Mouse (Mus musculus) kidney, postnatal 0 days (tissue): ENCODE measurements around the gene Cebpg. TPM values are rescaled to one million over a fixed set of nuclear protein-coding genes. Genes with fewer than 3 reads are reported as not detected.

Source experiments
- ATAC-seq: fragments of 200-750 bp; cut with Nextera tagmentation; replicated peaks from 2 replicates; pipeline ENCODE4 v1.8.0; 2017; ENCODE audit warnings: low read depth, moderate number of reproducible peaks, moderate TSS enrichment, moderate library complexity; ENCODE audit not compliant: low FRiP score
- DNase-seq: peaks from one replicate; pipeline ENCODE4 v3.0.0-alpha.2; 2016; ENCODE audit warnings: low spot score
- H3K27ac ChIP-seq: fragments of 300-500 bp; sonication (generic); 2 replicates; pipeline ENCODE4 v1.5.1; 2014; ENCODE audit warnings: mild to moderate bottlenecking
- H3K27me3 ChIP-seq: fragments of 300-500 bp; sonication (generic); 2 replicates; pipeline ENCODE4 v1.6.1; 2014; ENCODE audit warnings: low read length, mixed read lengths; ENCODE audit not compliant: insufficient read depth
- H3K36me3 ChIP-seq: fragments of 300-500 bp; sonication (generic); 2 replicates; pipeline ENCODE4 v1.6.1; 2014; ENCODE audit warnings: low read length, mixed read lengths; ENCODE audit not compliant: insufficient read depth
- H3K4me1 ChIP-seq: fragments of 300-500 bp; sonication (generic); replicated peaks from 2 replicates; pipeline ENCODE4 v1.6.1; 2014; ENCODE audit warnings: antibody characterized with exemption, low read length, mixed read lengths; ENCODE audit not compliant: insufficient read depth
- H3K4me2 ChIP-seq: fragments of 300-500 bp; sonication (generic); 2 replicates; pipeline ENCODE4 v1.6.1; 2014; ENCODE audit warnings: mild to moderate bottlenecking, low read length, moderate library complexity, mixed read lengths
- H3K4me3 ChIP-seq: fragments of 300-500 bp; sonication (generic); replicated peaks from 2 replicates; pipeline ENCODE4 v1.5.1; 2014; ENCODE audit warnings: low read depth, low read length
- H3K9ac ChIP-seq: fragments of 300-500 bp; sonication (generic); 2 replicates; pipeline ENCODE4 v1.6.1; 2014; ENCODE audit warnings: low read depth, low read length
- H3K9me3 ChIP-seq: fragments of 300-500 bp; sonication (generic); replicated peaks from 2 replicates; pipeline ENCODE4 v1.6.1; 2016; ENCODE audit warnings: low read length, inconsistent platforms, mixed read lengths
- CTCF ChIP-seq: IDR thresholded peaks from 2 replicates; pipeline ENCODE4 v1.5.1; 2016; ENCODE audit warnings: antibody characterized with exemption, low read depth, mild to moderate bottlenecking, moderate library complexity
- WGBS: fragments of 180-500 bp; shearing (Covaris S2); extraction: QIAGEN DNeasy Blood & Tissue Kit; methylation state at CpG from one replicate; pipeline ENCODE4 v1.1.7; 2014; 5-methylcytosine and 5-hydroxymethylcytosine counted together
- polyA plus RNA-seq: library from polyadenylated mRNA; unstranded; fragments of >200 nt; fragmentation: Nextera tagmentation; extraction: Ambion mirVana; gene quantifications from 2 replicates; pipeline ENCODE4 v1.2.1, GENCODE M21; 2015

Gene Cebpg
- polyA plus RNA-seq, 1 experiment from 2014 or later, result 30.8 TPM

GRCm38 (mm10) chr7:35043266-35043817, 13.0 kb downstream of the Cebpg start:
- no peak for ATAC-seq

GRCm38 (mm10) chr7:35042759-35043217, 13.6 kb downstream of the Cebpg start:
- Histone ChIP-seq H3K9ac (no peak overlapping the region), H3K27ac (no peak overlapping the region), H3K4me2 (no peak overlapping the region), H3K27me3 (no peaks in the 10 kb centered on the region), H3K4me1 (no peaks in the 10 kb centered on the region), H3K4me3 (no peak overlapping the region), H3K36me3 (peaks cover 27% of the 10 kb centered on the region), H3K9me3 (no peaks in the 10 kb centered on the region)
- ATAC-seq (no peak), DNase-seq (no peak)
- no peak for TF ChIP-seq CTCF
- WGBS, result 87% methylated on average over 5 of the region's 5 CpGs

More at GRCm38 (mm10) chr7:35043266-35043817, 13.0 kb downstream of the Cebpg start:
- H3K9ac ChIP-seq, result no peak overlapping the region
- H3K4me1 ChIP-seq, result no peaks in the 10 kb centered on the region
- H3K27me3 ChIP-seq, result no peaks in the 10 kb centered on the region
- peaks cover 27% of the 10 kb centered on the region for H3K36me3 ChIP-seq
- H3K4me2 ChIP-seq, result no peak overlapping the region
- H3K9me3 ChIP-seq, result no peaks in the 10 kb centered on the region
- TF ChIP-seq CTCF, result no peak
- WGBS, result 93% methylated on average over 10 of the region's 10 CpGs
- no peak overlapping the region for H3K27ac ChIP-seq
- H3K4me3 ChIP-seq, result no peak overlapping the region
- DNase-seq, result no peak

- no peak for ATAC-seq
- H3K36me3 ChIP-seq, result peaks cover 24% of the 10 kb centered on the region
- DNase-seq, result no peak
- H3K9ac ChIP-seq, result no peak overlapping the region
- H3K27ac ChIP-seq, result no peak overlapping the region
- no peaks in the 10 kb centered on the region for H3K4me1 ChIP-seq
- TF ChIP-seq CTCF, result no peak
- H3K27me3 ChIP-seq, result no peaks in the 10 kb centered on the region
- no peak overlapping the region for H3K4me3 ChIP-seq
- H3K4me2 ChIP-seq, result no peak overlapping the region
- no peaks in the 10 kb centered on the region for H3K9me3 ChIP-seq
Observed at GRCm38 (mm10) chr7:35042209-35042554, 14.2 kb downstream of the Cebpg start.

DNA sequence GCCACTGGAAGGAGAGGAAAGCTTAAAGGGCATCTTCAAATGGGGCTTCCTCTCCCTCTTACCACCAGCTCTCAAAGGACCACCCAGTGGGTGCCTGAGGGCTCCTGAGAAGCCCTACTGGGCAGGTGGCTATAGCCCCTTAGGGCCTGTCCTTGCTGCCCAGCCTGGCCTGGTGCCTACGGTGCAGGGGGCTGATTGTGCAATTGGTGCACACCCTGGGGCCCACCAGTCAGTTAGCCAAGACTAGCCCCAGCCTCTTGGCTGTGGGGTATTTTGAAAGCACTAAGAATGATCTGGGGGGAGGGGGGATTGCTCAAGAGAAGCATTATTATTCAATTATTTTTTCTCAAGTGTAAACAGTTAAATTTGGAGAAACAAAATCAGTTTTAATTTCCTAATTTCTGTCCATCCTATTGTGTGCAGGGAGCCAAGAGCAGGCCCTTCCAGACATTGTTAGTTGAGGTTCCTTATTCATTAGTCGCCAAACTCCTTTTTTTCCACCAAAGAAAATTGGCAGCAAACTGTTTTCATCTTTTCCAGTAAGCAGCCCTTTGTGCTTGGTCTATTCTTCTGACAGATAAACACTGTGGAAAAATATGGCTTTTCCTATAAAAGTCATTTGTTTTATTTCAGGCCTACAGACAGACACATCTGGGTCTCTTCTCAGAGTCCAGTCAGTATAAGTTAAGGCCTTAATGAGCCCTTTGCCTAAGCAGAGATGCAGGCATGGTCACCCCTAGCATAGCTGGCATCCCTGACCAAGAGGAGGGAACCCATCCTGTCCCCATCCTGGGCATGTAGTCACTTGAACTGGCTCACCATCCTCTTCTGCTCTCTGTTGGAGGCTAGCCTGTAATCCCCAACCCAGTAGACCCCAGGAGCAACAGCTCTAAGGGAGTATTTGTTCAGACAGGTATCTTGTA, 14.8 kb downstream of the Cebpg start:
- Histone ChIP-seq H3K4me2 (no peak overlapping the region), H3K27ac (no peak overlapping the region), H3K9me3 (no peaks in the 10 kb centered on the region), H3K9ac (no peak overlapping the region), H3K4me3 (no peak overlapping the region), H3K27me3 (no peaks in the 10 kb centered on the region), H3K36me3 (peaks cover 29% of the 10 kb centered on the region), H3K4me1 (no peaks in the 10 kb centered on the region)
- DNase-seq (peak; percentile 12), ATAC-seq (no peak)
- WGBS, result 71% methylated on average over 2 of the region's 2 CpGs
- no peak for TF ChIP-seq CTCF

DNA sequence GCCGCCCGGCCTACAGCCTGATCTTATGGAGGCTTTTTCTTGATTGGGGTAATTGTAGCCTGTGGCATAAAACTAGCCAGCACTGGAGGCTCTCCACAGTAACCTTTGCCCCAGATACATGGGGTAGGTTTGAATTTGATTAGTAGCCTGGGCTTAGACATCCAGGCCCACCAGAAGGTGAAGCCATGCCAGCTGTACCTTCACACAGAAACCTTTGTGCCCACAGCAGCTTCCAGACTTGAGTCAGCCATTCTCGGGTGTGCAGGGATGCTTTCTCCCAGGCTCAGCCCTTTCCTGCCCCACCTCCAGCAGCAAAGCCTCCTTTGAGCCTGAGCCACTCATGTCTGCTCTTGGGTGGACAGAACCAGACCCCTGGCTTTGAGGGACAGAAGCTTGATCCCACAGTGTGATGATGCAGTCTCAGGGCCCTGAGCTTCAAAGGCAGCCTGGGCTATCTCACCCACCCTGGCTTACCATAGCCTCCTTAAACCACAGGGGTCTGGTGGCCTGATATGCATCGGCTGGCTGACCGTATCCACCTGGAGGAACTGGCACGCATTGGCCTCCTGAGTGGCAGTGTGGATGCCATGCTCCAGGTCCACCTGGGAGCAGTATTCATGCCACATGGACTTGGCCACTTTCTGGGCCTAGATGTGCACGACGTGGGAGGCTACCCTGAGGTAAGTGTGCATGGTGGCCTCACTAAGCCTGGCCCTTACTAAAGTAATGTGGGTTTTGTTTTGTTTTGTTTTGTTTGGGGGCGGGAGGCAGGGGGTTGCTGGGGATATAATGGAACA, 16.0 kb downstream of the Cebpg start:
- H3K27me3 ChIP-seq, result no peaks in the 10 kb centered on the region
- 93% methylated on average over 9 of the region's 9 CpGs for WGBS
- no peak overlapping the region for H3K4me3 ChIP-seq
- H3K27ac ChIP-seq, result no peak overlapping the region
- H3K9me3 ChIP-seq, result no peaks in the 10 kb centered on the region
- H3K4me2 ChIP-seq, result no peak overlapping the region
- no peak overlapping the region for H3K9ac ChIP-seq
- no peak for TF ChIP-seq CTCF
- ATAC-seq (no peak), DNase-seq (no peak)
- peaks cover 26% of the 10 kb centered on the region for H3K36me3 ChIP-seq
- no peaks in the 10 kb centered on the region; the same call in 1 of the 2 replicates for H3K4me1 ChIP-seq

DNA sequence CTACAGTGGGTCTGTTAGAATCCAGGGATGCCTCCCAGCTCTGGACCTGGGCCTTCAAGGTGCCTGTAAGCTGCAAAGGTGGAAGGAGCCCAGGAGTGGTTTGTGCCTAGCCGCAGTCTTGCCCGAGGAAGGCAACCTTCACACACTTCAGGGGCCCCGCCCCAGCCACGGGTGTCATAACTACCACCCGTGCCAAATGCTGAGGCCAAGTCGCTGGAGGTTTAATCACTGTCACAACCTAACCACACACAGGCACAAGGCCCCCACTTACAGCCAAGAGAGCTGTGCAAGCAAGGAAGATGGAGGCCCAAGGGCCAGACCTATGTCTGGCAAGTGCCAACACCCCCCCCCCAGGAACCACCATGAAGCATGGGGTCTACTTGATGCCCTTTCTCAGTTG, 19.0 kb downstream of the Cebpg start:
- Histone ChIP-seq H3K9me3 (no peaks in the 10 kb centered on the region), H3K36me3 (peaks cover 18% of the 10 kb centered on the region; the same call in 1 of the 2 replicates), H3K4me1 (no peaks in the 10 kb centered on the region; the same call in 1 of the 2 replicates), H3K4me2 (no peak overlapping the region), H3K4me3 (no peak overlapping the region), H3K27ac (no peak overlapping the region), H3K27me3 (no peaks in the 10 kb centered on the region), H3K9ac (no peak overlapping the region)
- 71% methylated on average over 6 of the region's 6 CpGs for WGBS
- no peak for ATAC-seq
- no peak for TF ChIP-seq CTCF
- no peak for DNase-seq
